Mouse (Mus musculus): ENCODE data around the gene Card6. TPM values are rescaled to one million over a fixed set of nuclear protein-coding genes. Genes with fewer than 3 reads are reported as not detected.

Gene Card6
- polyA plus RNA-seq, 1 experiment from 2014 or later = 1.3 TPM

GRCm38 (mm10) chr15:5144021-5144778 lies 35.9 kb upstream of the Card6 start:
- peak overlapping the region; percentile 84 for H3K9ac ChIP-seq (ENCODE audit: low read depth, low read length)
- H3K36me3 ChIP-seq (ENCODE audit: control insufficient read depth, insufficient read depth, low read length) = no peaks in the 10 kb centered on the region
- peak overlapping the region; percentile 91 for H3K27ac ChIP-seq (ENCODE audit: low read depth, low read length)
- no peaks in the 10 kb centered on the region for H3K27me3 ChIP-seq (ENCODE audit: control insufficient read depth, insufficient read depth, low read length)
- no peaks in the 10 kb centered on the region; the same call in 1 of the 2 replicates for H3K4me1 ChIP-seq (replicated peaks; ENCODE audit: control insufficient read depth, insufficient read depth, low read length)
- DNase-seq (ENCODE audit: low spot score) (peak; percentile 80), ATAC-seq (ENCODE audit: low FRiP score) (peak; percentile 94)
- peak overlapping the region; percentile 85 for H3K4me3 ChIP-seq (ENCODE audit: low read depth, low read length)
- H3K9me3 ChIP-seq (ENCODE audit: control insufficient read depth, low read length) = no peaks in the 10 kb centered on the region
- WGBS = 1% methylated on average over 52 of the region's 61 CpGs
- peak overlapping the region; percentile 57 for H3K4me2 ChIP-seq (replicated peaks; ENCODE audit: low read depth, low read length)

GRCm38 (mm10) chr15:5143361-5144020 lies 35.2 kb upstream of the Card6 start, which contains the start of gene Prkaa1:
Gene Prkaa1 (plus strand): TSS chr15:5143861.
- under 1% methylated on average over 29 of the region's 80 CpGs for whole genome bisulfite sequencing
- ATAC-seq (ENCODE audit: low FRiP score) = peak; percentile 95

GRCm38 (mm10) chr15:5142714-5143113 lies 34.4 kb upstream of the Card6 start:
- no peak overlapping the region for H3K4me3 ChIP-seq (ENCODE audit: low read depth, low read length)
- no peak overlapping the region for H3K27ac ChIP-seq (ENCODE audit: low read depth, low read length)
- ATAC-seq (ENCODE audit: low FRiP score) (no peak), DNase-seq (ENCODE audit: low spot score) (no peak)
- H3K9me3 ChIP-seq (ENCODE audit: control insufficient read depth, low read length) = no peaks in the 10 kb centered on the region
- H3K27me3 ChIP-seq (ENCODE audit: control insufficient read depth, insufficient read depth, low read length) = no peaks in the 10 kb centered on the region
- H3K4me1 ChIP-seq (replicated peaks; ENCODE audit: control insufficient read depth, insufficient read depth, low read length) = no peaks in the 10 kb centered on the region; the same call in 1 of the 2 replicates
- no peaks in the 10 kb centered on the region for H3K36me3 ChIP-seq (ENCODE audit: control insufficient read depth, insufficient read depth, low read length)
- H3K4me2 ChIP-seq (replicated peaks; ENCODE audit: low read depth, low read length) = no peak overlapping the region
- H3K9ac ChIP-seq (ENCODE audit: low read depth, low read length) = no peak overlapping the region
- 81% methylated on average over 5 of the region's 5 CpGs for WGBS

More at GRCm38 (mm10) chr15:5143361-5144020, 35.2 kb upstream of the Card6 start, which contains the start of gene Prkaa1:
- DNase-seq (ENCODE audit: low spot score) = peak; percentile 84
- peak within 1 kb of the TSS; percentile 85 for H3K4me3 ChIP-seq (ENCODE audit: low read depth, low read length)
- H3K4me2 ChIP-seq (replicated peaks; ENCODE audit: low read depth, low read length) = peak within 1 kb of the TSS; percentile 57
- no peaks in the 10 kb centered on the region; the same call in 1 of the 2 replicates for H3K4me1 ChIP-seq (replicated peaks; ENCODE audit: control insufficient read depth, insufficient read depth, low read length)
- no peaks in the 10 kb centered on the region for H3K9me3 ChIP-seq (ENCODE audit: control insufficient read depth, low read length)
- no peaks in the 10 kb centered on the region for H3K27me3 ChIP-seq (ENCODE audit: control insufficient read depth, insufficient read depth, low read length)
- H3K9ac ChIP-seq (ENCODE audit: low read depth, low read length) = peak within 1 kb of the TSS; percentile 84
- H3K36me3 ChIP-seq (ENCODE audit: control insufficient read depth, insufficient read depth, low read length) = no peaks in the 10 kb centered on the region
- H3K27ac ChIP-seq (ENCODE audit: low read depth, low read length) = peak within 1 kb of the TSS; percentile 91

DNA sequence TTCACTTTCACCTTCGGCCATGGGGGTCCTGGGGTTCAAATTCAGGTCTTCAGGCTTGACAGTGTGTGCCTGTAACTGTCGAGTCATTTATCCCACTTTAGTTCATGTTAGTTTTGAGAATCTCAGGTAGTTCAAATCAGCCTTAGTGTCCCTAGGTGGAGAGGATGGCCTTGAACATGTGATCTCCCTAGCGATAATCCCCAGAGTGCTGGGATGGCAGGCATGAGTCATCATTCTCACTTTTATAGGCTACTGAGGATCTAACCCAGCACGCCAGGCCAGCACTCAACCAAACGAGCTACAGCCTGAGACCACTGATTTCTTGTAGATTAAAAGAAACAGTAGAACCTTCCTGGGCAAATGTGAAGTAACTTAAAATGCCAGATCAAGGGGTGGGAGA lies 33.7 kb upstream of the Card6 start:
- no peak for DNase-seq (ENCODE audit: low spot score)
- no peak for ATAC-seq (ENCODE audit: low FRiP score)
- Histone ChIP-seq H3K4me3 (ENCODE audit: low read depth, low read length) (no peak overlapping the region), H3K36me3 (ENCODE audit: control insufficient read depth, insufficient read depth, low read length) (no peaks in the 10 kb centered on the region), H3K9ac (ENCODE audit: low read depth, low read length) (no peak overlapping the region), H3K4me2 (replicated peaks; ENCODE audit: low read depth, low read length) (no peak overlapping the region), H3K9me3 (ENCODE audit: control insufficient read depth, low read length) (no peaks in the 10 kb centered on the region), H3K27ac (ENCODE audit: low read depth, low read length) (no peak overlapping the region), H3K4me1 (replicated peaks; ENCODE audit: control insufficient read depth, insufficient read depth, low read length) (no peaks in the 10 kb centered on the region; the same call in 1 of the 2 replicates), H3K27me3 (ENCODE audit: control insufficient read depth, insufficient read depth, low read length) (no peaks in the 10 kb centered on the region)
- 62% methylated on average over 5 of the region's 5 CpGs for WGBS

DNA sequence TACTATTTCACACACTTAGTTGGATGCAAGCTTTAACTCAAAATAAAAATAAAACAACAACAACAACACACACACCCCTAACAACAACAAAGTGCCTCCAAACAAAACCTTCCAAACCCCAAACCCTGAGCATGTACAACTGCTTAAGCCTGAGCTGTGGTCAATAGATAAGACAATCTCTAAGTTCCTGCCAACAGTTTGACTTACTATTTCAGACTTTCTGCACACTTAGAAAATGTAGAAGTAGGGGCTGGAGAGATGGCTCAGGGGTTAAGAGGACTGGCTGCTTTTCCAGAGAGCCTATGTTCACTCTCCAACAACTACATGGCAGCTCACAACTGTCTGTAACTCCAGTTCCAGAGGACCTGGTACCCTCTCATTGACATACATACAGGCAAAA lies 32.0 kb upstream of the Card6 start:
- no peak for DNase-seq (ENCODE audit: low spot score)
- ATAC-seq (ENCODE audit: low FRiP score) = no peak
- no peak overlapping the region for H3K4me2 ChIP-seq (replicated peaks; ENCODE audit: low read depth, low read length)
- no peak overlapping the region for H3K27ac ChIP-seq (ENCODE audit: low read depth, low read length)
- H3K4me1 ChIP-seq (replicated peaks; ENCODE audit: control insufficient read depth, insufficient read depth, low read length) = no peaks in the 10 kb centered on the region; the same call in 1 of the 2 replicates
- no peak overlapping the region for H3K9ac ChIP-seq (ENCODE audit: low read depth, low read length)
- H3K9me3 ChIP-seq (ENCODE audit: control insufficient read depth, low read length) = no peaks in the 10 kb centered on the region
- H3K4me3 ChIP-seq (ENCODE audit: low read depth, low read length) = no peak overlapping the region
- H3K36me3 ChIP-seq (ENCODE audit: control insufficient read depth, insufficient read depth, low read length) = no peaks in the 10 kb centered on the region
- no peaks in the 10 kb centered on the region for H3K27me3 ChIP-seq (ENCODE audit: control insufficient read depth, insufficient read depth, low read length)

GRCm38 (mm10) chr15:5139863-5140262 lies 31.5 kb upstream of the Card6 start:
- WGBS = 90% methylated on average over 7 of the region's 7 CpGs
- H3K9me3 ChIP-seq (ENCODE audit: control insufficient read depth, low read length) = no peaks in the 10 kb centered on the region
- H3K4me2 ChIP-seq (replicated peaks; ENCODE audit: low read depth, low read length) = no peak overlapping the region
- no peak overlapping the region for H3K9ac ChIP-seq (ENCODE audit: low read depth, low read length)
- DNase-seq (ENCODE audit: low spot score) = no peak
- no peak for ATAC-seq (ENCODE audit: low FRiP score)
- no peaks in the 10 kb centered on the region for H3K4me1 ChIP-seq (replicated peaks; ENCODE audit: control insufficient read depth, insufficient read depth, low read length)
- H3K36me3 ChIP-seq (ENCODE audit: control insufficient read depth, insufficient read depth, low read length) = no peaks in the 10 kb centered on the region
- H3K4me3 ChIP-seq (ENCODE audit: low read depth, low read length) = no peak overlapping the region
- H3K27me3 ChIP-seq (ENCODE audit: control insufficient read depth, insufficient read depth, low read length) = no peaks in the 10 kb centered on the region
- no peak overlapping the region for H3K27ac ChIP-seq (ENCODE audit: low read depth, low read length)

- no peaks in the 10 kb centered on the region for H3K36me3 ChIP-seq (ENCODE audit: control insufficient read depth, insufficient read depth, low read length)
- H3K9me3 ChIP-seq (ENCODE audit: control insufficient read depth, low read length) = no peaks in the 10 kb centered on the region
- 90% methylated on average over 2 of the region's 2 CpGs for WGBS
- no peaks in the 10 kb centered on the region for H3K27me3 ChIP-seq (ENCODE audit: control insufficient read depth, insufficient read depth, low read length)
- H3K4me3 ChIP-seq (ENCODE audit: low read depth, low read length) = no peak overlapping the region
- H3K4me1 ChIP-seq (replicated peaks; ENCODE audit: control insufficient read depth, insufficient read depth, low read length) = no peaks in the 10 kb centered on the region
- DNase-seq (ENCODE audit: low spot score) = no peak
- H3K9ac ChIP-seq (ENCODE audit: low read depth, low read length) = no peak overlapping the region
- H3K27ac ChIP-seq (ENCODE audit: low read depth, low read length) = no peak overlapping the region
- no peak for ATAC-seq (ENCODE audit: low FRiP score)
- H3K4me2 ChIP-seq (replicated peaks; ENCODE audit: low read depth, low read length) = no peak overlapping the region
Measured at GRCm38 (mm10) chr15:5139366-5139765, 31.0 kb upstream of the Card6 start.

DNA sequence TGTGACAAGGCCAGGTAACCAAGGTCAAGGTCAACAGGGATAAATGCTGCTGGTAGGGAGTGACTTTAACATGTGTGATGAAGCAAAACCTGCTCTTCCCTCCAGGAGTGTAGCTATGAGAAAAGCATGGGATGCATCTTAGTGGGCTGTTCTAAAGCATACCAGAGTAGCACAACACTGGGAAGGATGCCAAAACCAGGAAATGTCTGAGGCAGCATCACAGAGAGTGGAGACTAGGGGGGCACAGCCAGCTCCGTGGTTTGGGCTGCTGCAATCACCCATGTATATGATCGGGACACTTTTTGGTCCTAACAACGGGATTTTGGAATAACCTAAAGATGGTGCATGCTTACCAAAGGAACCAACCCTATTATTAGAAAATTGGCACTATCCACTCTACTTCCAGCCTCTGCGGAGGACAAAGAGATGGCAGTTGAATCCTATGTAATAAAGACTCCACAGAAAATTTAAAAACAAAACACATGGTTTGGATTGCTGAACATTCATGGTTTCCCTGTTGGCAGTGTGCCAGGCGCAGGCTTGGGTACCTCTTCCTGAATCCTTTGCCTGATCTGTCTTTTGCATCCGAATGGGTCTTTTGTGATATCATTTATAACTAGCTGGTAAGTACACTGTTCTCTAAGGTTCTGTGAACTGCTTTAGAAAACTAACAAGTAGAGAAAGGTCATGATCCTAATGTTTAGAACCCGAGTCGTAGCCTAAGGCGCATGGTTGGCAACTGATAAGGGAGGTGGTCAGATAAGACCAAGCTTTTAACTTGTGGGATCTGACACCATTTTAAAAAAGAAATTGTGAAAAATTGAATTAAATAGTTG lies 29.9 kb upstream of the Card6 start:
- DNase-seq (ENCODE audit: low spot score) (no peak), ATAC-seq (ENCODE audit: low FRiP score) (no peak)
- no peak overlapping the region for H3K4me3 ChIP-seq (ENCODE audit: low read depth, low read length)
- no peak overlapping the region for H3K4me2 ChIP-seq (replicated peaks; ENCODE audit: low read depth, low read length)
- WGBS = 89% methylated on average over 9 of the region's 9 CpGs
- H3K9ac ChIP-seq (ENCODE audit: low read depth, low read length) = no peak overlapping the region
- no peaks in the 10 kb centered on the region for H3K27me3 ChIP-seq (ENCODE audit: control insufficient read depth, insufficient read depth, low read length)
- H3K36me3 ChIP-seq (ENCODE audit: control insufficient read depth, insufficient read depth, low read length) = no peaks in the 10 kb centered on the region
- no peak overlapping the region for H3K27ac ChIP-seq (ENCODE audit: low read depth, low read length)
- H3K9me3 ChIP-seq (ENCODE audit: control insufficient read depth, low read length) = no peaks in the 10 kb centered on the region
- H3K4me1 ChIP-seq (replicated peaks; ENCODE audit: control insufficient read depth, insufficient read depth, low read length) = no peaks in the 10 kb centered on the region

Measured in hindbrain, embryonic 11.5 days (tissue).